Mouse (Mus musculus): ENCODE results near the gene Stim2. TPM values are rescaled to one million over a fixed set of nuclear protein-coding genes. Genes with fewer than 3 reads are reported as not detected.

The Stim2 gene
- total and polyA plus RNA-seq, 3 experiments: 16.8 to 21.5 (median 18.2) TPM

GRCm38 (mm10) chr5:54051056-54051455 lies 52.8 kb downstream of the Stim2 start:
- Histone ChIP-seq H3K36me3 (replicated peaks in 1 of 2; ENCODE audit: control insufficient read depth in 1 of 2, insufficient read depth in 1 of 2, low read length in 1 of 2) (peaks cover 0 to 19% of the 10 kb centered on the region in 2 experiments), H3K27me3 (replicated peaks) (no peaks in the 10 kb centered on the region), H3K4me2 (ENCODE audit: insufficient read depth, low read depth, poor library complexity, severe bottlenecking) (no peak overlapping the region), H3K9me3 (replicated peaks; ENCODE audit: low read length) (no peaks in the 10 kb centered on the region), H3K27ac (ENCODE audit: insufficient read depth, low read depth) (no peak overlapping the region), H3K79me2 (replicated peaks; ENCODE audit: control insufficient read depth, extremely low read depth, insufficient read depth, poor library complexity, severe bottlenecking) (no peaks in the 10 kb centered on the region), H3K4me1 (ENCODE audit: control insufficient read depth in 1 of 2, insufficient read depth in 2 of 2) (peaks cover 0 to 33% of the 10 kb centered on the region in 2 experiments; a peak in 3 of 4 replicates), H3K9ac (ENCODE audit: insufficient read depth, low read depth) (no peak overlapping the region), H3K4me3 (replicated peaks in 1 of 3; ENCODE audit: low read depth in 2 of 3, low read length in 2 of 3, poor library complexity in 1 of 3) (no peak overlapping the region)
- in situ Hi-C loops (cut with MboI; ENCODE audit: low pct_ligation_motif_present, low pct_unique_long_range_greater_than_20kb, low sequenced_read_pairs) (no loop called here), dilution Hi-C loops (cut with MboI; ENCODE audit: extremely low pct_ligation_motif_present, extremely low pct_unique_long_range_greater_than_20kb, low sequenced_read_pairs) (no loop called here)
- TF ChIP-seq CTCF (conservative IDR thresholded peaks at IDR 0.05 in 1 of 2, IDR thresholded peaks at IDR 0.05 in 1 of 2; ENCODE audit: low read depth in 2 of 2, low read length in 2 of 2) (no peak), MAX (IDR thresholded peaks at IDR 0.05; ENCODE audit: low read length) (no peak), CHD1 (IDR thresholded peaks at IDR 0.05; ENCODE audit: low read depth, low read length) (no peak), NELFE (IDR thresholded peaks at IDR 0.05; ENCODE audit: low read depth, low read length) (no peak), PAX5 (IDR thresholded peaks at IDR 0.05; ENCODE audit: low read length) (no peak), HCFC1 (IDR thresholded peaks at IDR 0.05; ENCODE audit: low read depth, low read length) (no peak), GABPA (IDR thresholded peaks at IDR 0.05; ENCODE audit: insufficient replicate concordance, low read depth, low read length) (no peak), E2F4 (IDR thresholded peaks at IDR 0.05; ENCODE audit: insufficient replicate concordance, low read depth, low read length) (no peak), UBTF (IDR thresholded peaks at IDR 0.05; ENCODE audit: low read depth, low read length) (no peak), SIN3A (IDR thresholded peaks at IDR 0.05; ENCODE audit: low read length) (no peak), MEF2A (IDR thresholded peaks at IDR 0.05; ENCODE audit: borderline replicate concordance, low read depth, low read length) (no peak), NRF1 (IDR thresholded peaks at IDR 0.05; ENCODE audit: low read depth, low read length) (no peak), MXI1 (IDR thresholded peaks at IDR 0.05; ENCODE audit: low read depth, low read length) (no peak), EP300 (IDR thresholded peaks at IDR 0.05; ENCODE audit: low read length) (no peak), ZMIZ1 (IDR thresholded peaks at IDR 0.05; ENCODE audit: low read depth, low read length) (no peak), CHD2 (IDR thresholded peaks at IDR 0.05; ENCODE audit: low read length) (no peak), POLR2AphosphoS2 (IDR thresholded peaks at IDR 0.05; ENCODE audit: low read depth, low read length) (no peak)
- peak; percentile 34 for DNase-seq (ENCODE audit: extremely low read depth)

GRCm38 (mm10) chr5:54052205-54052604 lies 53.9 kb downstream of the Stim2 start:
- dilution Hi-C loops (cut with MboI; ENCODE audit: extremely low pct_ligation_motif_present, extremely low pct_unique_long_range_greater_than_20kb, low sequenced_read_pairs) (no loop called here), in situ Hi-C loops (cut with MboI; ENCODE audit: low pct_ligation_motif_present, low pct_unique_long_range_greater_than_20kb, low sequenced_read_pairs) (no loop called here)
- Histone ChIP-seq H3K4me1 (ENCODE audit: control insufficient read depth in 1 of 2, insufficient read depth in 2 of 2) (peaks cover 0 to 33% of the 10 kb centered on the region in 2 experiments; a peak in 2 of 4 replicates), H3K4me3 (replicated peaks in 1 of 3; ENCODE audit: low read depth in 2 of 3, low read length in 2 of 3, poor library complexity in 1 of 3) (no peak overlapping the region), H3K4me2 (ENCODE audit: insufficient read depth, low read depth, poor library complexity, severe bottlenecking) (no peak overlapping the region), H3K27me3 (replicated peaks) (no peaks in the 10 kb centered on the region), H3K9me3 (replicated peaks; ENCODE audit: low read length) (no peaks in the 10 kb centered on the region), H3K79me2 (replicated peaks; ENCODE audit: control insufficient read depth, extremely low read depth, insufficient read depth, poor library complexity, severe bottlenecking) (no peaks in the 10 kb centered on the region), H3K9ac (ENCODE audit: insufficient read depth, low read depth) (no peak overlapping the region), H3K36me3 (replicated peaks in 1 of 2; ENCODE audit: control insufficient read depth in 1 of 2, insufficient read depth in 1 of 2, low read length in 1 of 2) (peaks cover 0 to 23% of the 10 kb centered on the region in 2 experiments), H3K27ac (ENCODE audit: insufficient read depth, low read depth) (no peak overlapping the region)
- no peak for DNase-seq (ENCODE audit: extremely low read depth)
- TF ChIP-seq POLR2AphosphoS2 (IDR thresholded peaks at IDR 0.05; ENCODE audit: low read depth, low read length): no peak
- TF ChIP-seq RCOR1 (conservative IDR thresholded peaks at IDR 0.05; ENCODE audit: low read depth, low read length): no peak
- TF ChIP-seq CHD1 (IDR thresholded peaks at IDR 0.05; ENCODE audit: low read depth, low read length): no peak
- no peak for TF ChIP-seq EP300 (IDR thresholded peaks at IDR 0.05; ENCODE audit: low read length)
- no peak for TF ChIP-seq MXI1 (IDR thresholded peaks at IDR 0.05; ENCODE audit: low read depth, low read length)
- no peak for TF ChIP-seq GABPA (IDR thresholded peaks at IDR 0.05; ENCODE audit: insufficient replicate concordance, low read depth, low read length)
- TF ChIP-seq ETS1 (conservative IDR thresholded peaks at IDR 0.05; ENCODE audit: low read depth, low read length): no peak
- TF ChIP-seq USF1 (IDR thresholded peaks at IDR 0.05; ENCODE audit: low read depth, low read length): no peak
- TF ChIP-seq JUND (conservative IDR thresholded peaks at IDR 0.05; ENCODE audit: low read depth, low read length): no peak
- no peak for TF ChIP-seq ZKSCAN1 (IDR thresholded peaks at IDR 0.05; ENCODE audit: borderline replicate concordance, low read depth, low read length)
- no peak for TF ChIP-seq ZNF384 (IDR thresholded peaks at IDR 0.05; ENCODE audit: low read depth, low read length)
- no peak for TF ChIP-seq NELFE (IDR thresholded peaks at IDR 0.05; ENCODE audit: low read depth, low read length)
- TF ChIP-seq CTCF (conservative IDR thresholded peaks at IDR 0.05 in 1 of 2, IDR thresholded peaks at IDR 0.05 in 1 of 2; ENCODE audit: low read depth in 2 of 2, low read length in 2 of 2): no peak

Measured in CH12.LX (cell line).